Mouse (Mus musculus): ENCODE measurements around the gene Lyrm1. TPM values are rescaled to one million over a fixed set of nuclear protein-coding genes. Genes with fewer than 3 reads are reported as not detected.

The Lyrm1 gene
- polyA plus RNA-seq, 1 experiment, result 4.4 TPM

DNA sequence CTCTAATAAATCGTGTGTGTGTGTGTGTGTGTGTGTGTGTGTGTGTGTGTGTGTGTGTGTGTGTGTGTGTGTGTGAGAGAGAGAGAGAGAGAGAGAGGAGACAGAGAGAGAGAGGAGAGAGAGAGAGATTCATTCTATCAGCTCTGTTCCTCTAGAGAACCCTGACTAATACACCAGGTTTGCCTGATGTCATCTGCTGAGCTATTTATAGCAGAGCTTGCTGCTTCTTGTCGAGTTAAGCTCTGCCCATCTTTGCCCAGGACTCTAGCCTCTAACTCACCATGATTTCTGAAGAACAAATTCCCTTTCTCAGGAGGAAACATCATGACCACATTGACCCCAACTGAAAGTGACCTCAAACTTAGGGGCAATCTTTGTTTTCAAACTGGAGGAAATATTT lies 24.8 kb downstream of the Lyrm1 start:
- Histone ChIP-seq H3K27ac (ENCODE audit: control insufficient read depth, insufficient read depth, low read depth, low read length, poor library complexity) (no peak overlapping the region), H3K4me3 (replicated peaks; ENCODE audit: control insufficient read depth, low read depth, low read length) (no peak overlapping the region), H3K4me1 (ENCODE audit: control insufficient read depth, insufficient read depth, low read length) (no peaks in the 10 kb centered on the region)
- TF ChIP-seq POLR2A (IDR thresholded peaks at IDR 0.05; ENCODE audit: borderline replicate concordance, control insufficient read depth, low read depth, low read length) (no peak), CTCF (IDR thresholded peaks at IDR 0.05; ENCODE audit: control insufficient read depth, insufficient read depth, low read length) (no peak)
- 28% methylated on average over 2 of the region's 2 CpGs for WGBS

DNA sequence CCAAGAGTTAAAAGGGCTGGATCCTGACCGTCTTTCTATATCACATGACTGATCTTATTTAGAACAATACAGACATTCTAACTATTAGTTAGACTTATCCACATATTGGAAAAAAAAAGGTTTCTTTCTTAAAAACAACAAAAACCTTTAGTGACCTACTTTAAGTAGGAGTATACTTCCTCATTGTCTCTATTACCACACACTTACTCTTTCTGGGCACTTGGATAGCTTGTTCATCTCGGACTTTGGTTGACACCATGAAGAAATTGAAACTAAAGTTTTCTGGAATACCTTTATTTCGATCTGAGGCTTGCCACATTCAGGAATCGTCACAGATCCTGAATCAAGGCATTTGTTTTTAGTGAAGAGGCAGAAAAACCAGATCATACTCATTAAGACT lies 25.4 kb downstream of the Lyrm1 start:
- TF ChIP-seq CTCF (IDR thresholded peaks at IDR 0.05; ENCODE audit: control insufficient read depth, insufficient read depth, low read length), result no peak
- H3K4me3 ChIP-seq (replicated peaks; ENCODE audit: control insufficient read depth, low read depth, low read length), result no peak overlapping the region
- H3K27ac ChIP-seq (ENCODE audit: control insufficient read depth, insufficient read depth, low read depth, low read length, poor library complexity), result no peak overlapping the region
- no peaks in the 10 kb centered on the region for H3K4me1 ChIP-seq (ENCODE audit: control insufficient read depth, insufficient read depth, low read length)
- 66% methylated on average over 4 of the region's 4 CpGs for WGBS

DNA sequence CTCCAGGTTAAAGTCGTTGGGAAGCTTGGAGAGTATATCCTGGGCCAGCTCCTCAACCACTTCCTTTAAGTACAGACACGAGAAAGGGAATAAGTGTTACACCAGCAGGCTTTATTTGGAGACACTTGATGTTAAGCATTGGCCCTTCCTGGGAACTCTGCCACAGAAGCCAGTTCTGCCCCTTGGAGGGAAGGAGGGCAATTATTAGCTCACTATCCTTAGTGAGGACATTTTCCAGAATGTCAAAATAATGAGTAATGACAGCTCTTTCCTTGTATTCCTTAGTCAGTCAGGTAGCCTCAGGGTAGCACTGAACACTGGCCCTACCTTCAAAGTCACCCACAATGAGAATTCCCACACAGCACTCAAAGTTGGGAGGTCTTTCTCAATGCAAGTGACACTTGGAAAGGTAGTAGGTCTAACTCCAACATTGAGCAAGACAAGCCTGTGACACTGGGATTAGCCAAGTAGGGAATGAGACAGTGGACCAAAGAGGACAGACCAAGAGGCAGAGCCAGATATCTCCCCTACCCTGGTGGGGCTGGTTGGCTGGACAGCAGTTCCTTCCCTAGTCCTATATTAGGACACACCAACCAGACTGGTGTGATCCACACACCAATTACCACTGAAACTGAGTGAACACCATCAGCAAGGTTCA lies 33.3 kb downstream of the Lyrm1 start:
- TF ChIP-seq CTCF (IDR thresholded peaks at IDR 0.05; ENCODE audit: control insufficient read depth, insufficient read depth, low read length) (no peak), POLR2A (IDR thresholded peaks at IDR 0.05; ENCODE audit: borderline replicate concordance, control insufficient read depth, low read depth, low read length) (no peak)
- no peak overlapping the region for H3K27ac ChIP-seq (ENCODE audit: control insufficient read depth, insufficient read depth, low read depth, low read length, poor library complexity)
- 46% methylated on average over 2 of the region's 2 CpGs for WGBS
- no peaks in the 10 kb centered on the region for H3K4me1 ChIP-seq (ENCODE audit: control insufficient read depth, insufficient read depth, low read length)
- H3K4me3 ChIP-seq (replicated peaks; ENCODE audit: control insufficient read depth, low read depth, low read length), result no peak overlapping the region

DNA sequence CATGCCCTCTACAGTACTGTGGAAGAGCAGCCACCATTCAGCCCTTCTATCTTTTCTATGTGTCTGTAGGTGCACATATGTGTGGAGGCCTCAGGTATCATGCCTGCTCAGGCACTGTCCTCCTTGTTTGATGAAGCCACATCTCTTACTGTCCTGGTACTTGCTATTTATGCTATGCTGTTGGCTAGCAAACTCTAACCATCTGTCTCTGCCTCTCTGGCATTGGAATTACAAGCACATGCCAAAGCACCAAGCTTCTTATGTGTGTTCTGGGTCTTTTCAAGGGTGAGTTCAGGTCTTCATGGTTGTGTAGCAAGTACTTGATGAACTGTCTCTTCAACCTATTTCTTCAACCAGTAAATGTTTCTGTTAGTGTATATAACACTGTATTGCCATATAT lies 40.7 kb downstream of the Lyrm1 start:
- no peak overlapping the region for H3K27ac ChIP-seq (ENCODE audit: control insufficient read depth, insufficient read depth, low read depth, low read length, poor library complexity)
- no peak overlapping the region for H3K4me3 ChIP-seq (replicated peaks; ENCODE audit: control insufficient read depth, low read depth, low read length)
- TF ChIP-seq CTCF (IDR thresholded peaks at IDR 0.05; ENCODE audit: control insufficient read depth, insufficient read depth, low read length) (no peak), POLR2A (IDR thresholded peaks at IDR 0.05; ENCODE audit: borderline replicate concordance, control insufficient read depth, low read depth, low read length) (no peak)
- no peaks in the 10 kb centered on the region for H3K4me1 ChIP-seq (ENCODE audit: control insufficient read depth, insufficient read depth, low read length)

DNA sequence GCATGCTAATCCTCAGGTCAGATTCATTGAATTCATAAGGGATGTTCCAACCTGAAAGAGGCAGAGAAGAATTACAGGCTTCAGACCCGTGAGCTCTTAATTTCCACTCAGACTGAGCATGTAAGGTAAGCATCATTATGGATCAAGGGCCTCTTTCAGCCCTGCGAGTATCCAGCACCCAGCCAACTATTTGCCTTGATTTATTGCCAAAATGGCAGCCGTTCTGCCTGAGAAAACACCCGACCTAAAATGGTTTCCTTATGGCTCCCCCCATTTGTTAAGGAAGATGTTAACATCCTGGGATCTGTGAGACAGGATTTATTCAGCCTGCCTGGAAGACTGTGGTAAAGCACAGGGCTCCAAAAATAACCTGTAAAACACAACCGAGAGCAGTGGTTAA lies 41.4 kb downstream of the Lyrm1 start:
- 58% methylated on average over 5 of the region's 5 CpGs for WGBS
- Histone ChIP-seq H3K27ac (ENCODE audit: control insufficient read depth, insufficient read depth, low read depth, low read length, poor library complexity) (no peak overlapping the region), H3K4me1 (ENCODE audit: control insufficient read depth, insufficient read depth, low read length) (no peaks in the 10 kb centered on the region), H3K4me3 (replicated peaks; ENCODE audit: control insufficient read depth, low read depth, low read length) (no peak overlapping the region)
- TF ChIP-seq POLR2A (IDR thresholded peaks at IDR 0.05; ENCODE audit: borderline replicate concordance, control insufficient read depth, low read depth, low read length), result no peak
- no peak for TF ChIP-seq CTCF (IDR thresholded peaks at IDR 0.05; ENCODE audit: control insufficient read depth, insufficient read depth, low read length)

DNA sequence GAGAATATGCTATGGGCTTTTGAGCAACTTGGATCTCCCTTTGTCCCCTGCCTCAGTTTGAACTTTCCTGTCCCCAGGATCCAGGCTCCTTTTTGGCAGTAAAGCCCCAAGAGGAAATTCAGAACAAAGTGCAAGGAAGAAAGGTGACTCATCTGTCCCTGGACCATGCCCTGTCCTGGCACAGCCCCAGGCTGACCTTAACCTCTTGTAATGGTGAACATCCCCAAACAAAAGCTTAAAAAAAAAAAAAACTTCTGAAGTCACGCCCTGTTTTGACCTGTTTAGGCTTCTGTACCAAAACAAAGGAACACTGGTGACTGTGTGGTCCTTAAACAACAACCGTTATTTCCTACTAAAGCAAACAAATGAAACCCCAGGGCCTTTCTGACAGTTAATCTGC lies 45.9 kb downstream of the Lyrm1 start:
- Histone ChIP-seq H3K4me1 (ENCODE audit: control insufficient read depth, insufficient read depth, low read length) (no peaks in the 10 kb centered on the region), H3K27ac (ENCODE audit: control insufficient read depth, insufficient read depth, low read depth, low read length, poor library complexity) (no peak overlapping the region), H3K4me3 (replicated peaks; ENCODE audit: control insufficient read depth, low read depth, low read length) (no peak overlapping the region)
- 66% methylated on average over 2 of the region's 2 CpGs for WGBS
- TF ChIP-seq CTCF (IDR thresholded peaks at IDR 0.05; ENCODE audit: control insufficient read depth, insufficient read depth, low read length), result no peak
- no peak for TF ChIP-seq POLR2A (IDR thresholded peaks at IDR 0.05; ENCODE audit: borderline replicate concordance, control insufficient read depth, low read depth, low read length)

DNA sequence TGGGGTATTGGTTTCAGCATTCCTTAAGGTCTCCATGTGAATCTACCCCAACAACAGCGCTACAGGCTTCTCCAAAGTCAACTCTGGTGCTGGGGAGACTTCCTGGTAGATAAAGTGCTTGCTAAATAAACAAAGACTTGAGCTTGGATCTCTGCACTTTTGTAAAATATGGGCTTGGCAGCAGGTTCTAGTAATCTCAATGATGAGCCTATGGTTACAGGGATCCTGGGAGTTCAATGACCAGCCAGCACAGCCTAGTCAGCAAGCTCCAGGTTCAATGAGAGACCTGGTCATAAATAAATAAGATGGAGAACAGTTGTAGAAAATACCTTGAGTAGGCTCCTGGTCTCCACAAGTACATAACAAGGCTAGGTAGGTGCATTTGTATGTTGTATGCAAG lies 58.4 kb downstream of the Lyrm1 start:
- Histone ChIP-seq H3K27ac (ENCODE audit: control insufficient read depth, insufficient read depth, low read depth, low read length, poor library complexity) (no peak overlapping the region), H3K4me1 (ENCODE audit: control insufficient read depth, insufficient read depth, low read length) (no peaks in the 10 kb centered on the region), H3K4me3 (replicated peaks; ENCODE audit: control insufficient read depth, low read depth, low read length) (no peak overlapping the region)
- TF ChIP-seq POLR2A (IDR thresholded peaks at IDR 0.05; ENCODE audit: borderline replicate concordance, control insufficient read depth, low read depth, low read length) (no peak), CTCF (IDR thresholded peaks at IDR 0.05; ENCODE audit: control insufficient read depth, insufficient read depth, low read length) (no peak)
- 80% methylated on average over 1 of the region's 1 CpGs for WGBS

DNA sequence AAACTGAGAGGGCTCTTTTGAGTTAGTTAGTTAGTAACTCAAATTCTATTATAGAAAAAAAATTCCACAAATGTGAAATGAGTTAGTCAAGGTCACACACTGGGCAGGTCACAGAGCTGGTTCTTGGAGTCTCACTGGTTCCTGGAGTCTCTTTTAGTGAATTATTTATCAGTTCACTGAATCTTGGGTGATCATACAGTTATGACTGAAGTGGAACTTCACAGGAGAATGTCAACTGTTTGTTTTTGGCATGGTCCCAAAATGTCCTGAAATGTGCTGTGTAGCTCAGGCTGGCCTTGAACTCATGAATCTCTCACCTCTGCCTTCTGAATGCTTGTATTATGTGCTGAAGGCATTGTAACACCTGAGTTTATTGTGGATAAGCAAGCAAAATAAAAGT lies 61.8 kb downstream of the Lyrm1 start:
- TF ChIP-seq CTCF (IDR thresholded peaks at IDR 0.05; ENCODE audit: control insufficient read depth, insufficient read depth, low read length) (no peak), POLR2A (IDR thresholded peaks at IDR 0.05; ENCODE audit: borderline replicate concordance, control insufficient read depth, low read depth, low read length) (no peak)
- Histone ChIP-seq H3K4me1 (ENCODE audit: control insufficient read depth, insufficient read depth, low read length) (no peaks in the 10 kb centered on the region), H3K27ac (ENCODE audit: control insufficient read depth, insufficient read depth, low read depth, low read length, poor library complexity) (no peak overlapping the region), H3K4me3 (replicated peaks; ENCODE audit: control insufficient read depth, low read depth, low read length) (no peak overlapping the region)

DNA sequence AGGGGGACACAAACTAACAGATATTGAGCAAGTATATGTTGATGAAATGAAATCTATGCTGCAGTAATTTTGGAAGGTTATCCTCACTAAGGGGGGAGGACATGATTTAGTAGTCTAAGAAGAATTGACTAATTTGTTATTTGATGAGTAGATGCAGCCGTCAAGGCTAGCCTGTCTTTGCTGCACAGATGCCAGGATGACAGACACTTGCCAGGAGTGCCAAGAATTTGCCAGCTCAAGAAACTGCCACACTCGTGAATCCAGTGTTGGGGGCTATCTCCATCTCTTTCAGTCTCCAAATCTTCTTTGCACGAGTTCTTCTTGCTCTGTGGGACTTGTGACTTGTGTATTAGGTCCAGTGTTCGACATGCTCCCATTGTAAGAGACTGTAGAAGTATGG lies 63.4 kb downstream of the Lyrm1 start:
- H3K4me3 ChIP-seq (replicated peaks; ENCODE audit: control insufficient read depth, low read depth, low read length), result no peak overlapping the region
- no peaks in the 10 kb centered on the region for H3K4me1 ChIP-seq (ENCODE audit: control insufficient read depth, insufficient read depth, low read length)
- 62% methylated on average over 4 of the region's 4 CpGs for WGBS
- no peak overlapping the region for H3K27ac ChIP-seq (ENCODE audit: control insufficient read depth, insufficient read depth, low read depth, low read length, poor library complexity)
- TF ChIP-seq POLR2A (IDR thresholded peaks at IDR 0.05; ENCODE audit: borderline replicate concordance, control insufficient read depth, low read depth, low read length) (no peak), CTCF (IDR thresholded peaks at IDR 0.05; ENCODE audit: control insufficient read depth, insufficient read depth, low read length) (no peak)

Measured in bone marrow, adult 2 months (tissue).